Mouse (Mus musculus) G1E-ER4 (cell line): ENCODE measurements around the gene Zfp638. TPM values are rescaled to one million over a fixed set of nuclear protein-coding genes. Genes with fewer than 3 reads are reported as not detected.

Experiments used
- GATA1 ChIP-seq: IDR thresholded peaks from one replicate; pipeline ENCODE4 v1.8.0; 2012; ENCODE audit warnings: low read length, inconsistent platforms
- polyA plus RNA-seq: library from polyadenylated mRNA; stranded (reverse); fragments of >175 nt; gene quantifications from 2 replicates; pipeline ENCODE4 v1.2.3, GENCODE M21; 2012

Gene Zfp638
- polyA plus RNA-seq, 1 experiment: 4.3 TPM

DNA sequence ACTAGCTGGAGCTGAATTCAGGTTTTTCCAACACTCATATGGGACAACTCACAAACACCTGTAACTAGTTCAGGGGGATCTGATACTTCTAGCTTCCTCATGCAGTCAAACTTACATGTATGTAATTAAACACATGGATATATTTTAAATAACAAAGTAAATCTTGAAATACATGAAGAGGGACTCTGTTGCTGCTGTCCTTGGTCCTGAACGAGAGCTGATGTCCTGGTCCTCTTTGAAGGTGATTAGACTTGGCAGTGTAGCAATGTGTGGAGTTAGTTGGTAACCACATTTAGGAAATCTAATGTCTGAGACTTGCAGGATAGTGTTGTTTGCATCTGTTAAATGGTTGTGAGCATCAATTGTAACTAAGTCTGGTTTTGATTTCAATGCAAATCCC lies 60.5 kb downstream of the Zfp638 start:
- TF ChIP-seq GATA1: no peak

DNA sequence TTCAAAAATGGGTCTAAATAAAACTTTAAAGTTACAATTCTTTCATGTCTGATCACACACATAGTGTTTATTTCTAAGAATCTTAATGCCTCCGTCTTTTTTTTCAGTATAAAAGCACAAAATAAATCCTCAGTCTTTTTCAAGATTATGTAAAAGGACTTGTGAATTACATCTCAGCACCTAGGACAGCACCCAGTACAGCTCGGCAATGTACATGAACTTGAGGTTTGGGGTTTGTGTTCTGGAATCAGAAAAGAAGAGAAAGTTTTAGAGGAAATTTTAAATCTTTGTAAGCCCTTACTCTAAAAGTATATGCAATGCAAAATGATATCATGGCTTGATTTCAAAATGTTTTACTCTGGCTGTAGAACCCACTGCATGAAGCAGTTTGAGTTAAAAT lies 61.3 kb downstream of the Zfp638 start:
- TF ChIP-seq GATA1: no peak

GRCm38 (mm10) chr6:83939492-83939891 lies 72.6 kb downstream of the Zfp638 start:
- TF ChIP-seq GATA1: no peak

DNA sequence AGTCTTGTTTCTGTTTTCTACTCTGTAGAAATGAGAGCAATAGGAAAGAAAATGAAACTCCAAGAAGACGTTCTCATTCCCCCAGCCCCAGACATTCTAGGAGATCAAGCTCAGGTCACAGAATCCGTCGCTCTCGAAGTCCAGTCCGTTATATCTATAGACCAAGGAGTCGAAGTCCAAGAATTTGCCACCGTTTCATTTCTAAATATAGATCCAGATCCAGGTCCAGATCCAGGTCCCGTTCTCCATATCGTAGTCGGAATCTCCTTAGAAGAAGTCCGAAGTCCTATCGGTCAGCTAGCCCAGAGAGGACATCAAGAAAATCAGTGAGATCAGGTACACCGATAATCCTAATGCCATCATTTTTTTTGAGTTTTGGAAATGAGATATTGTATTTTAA lies 75.9 kb downstream of the Zfp638 start:
- TF ChIP-seq GATA1: no peak

GRCm38 (mm10) chr6:83953603-83954002 lies 86.7 kb downstream of the Zfp638 start:
- TF ChIP-seq GATA1: no peak

DNA sequence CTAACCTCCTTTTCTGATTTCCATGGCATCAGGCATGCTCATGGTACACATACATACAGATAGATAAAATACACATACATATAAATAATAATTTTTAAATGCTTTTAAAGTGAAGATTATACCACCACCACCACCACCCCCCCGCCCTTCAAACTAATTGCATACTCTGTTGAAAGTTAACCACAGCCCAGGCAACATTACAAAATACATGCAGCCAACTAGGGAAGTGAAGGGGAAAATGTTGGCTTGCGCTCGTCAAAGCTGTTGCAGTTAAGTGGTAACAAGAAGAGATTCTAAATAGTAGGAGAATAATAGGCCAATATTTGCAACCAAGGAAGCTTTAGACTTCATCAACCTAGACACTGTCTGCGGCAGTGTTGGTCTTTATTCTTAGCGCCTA lies 120.7 kb downstream of the Zfp638 start:
- no peak for TF ChIP-seq GATA1

DNA sequence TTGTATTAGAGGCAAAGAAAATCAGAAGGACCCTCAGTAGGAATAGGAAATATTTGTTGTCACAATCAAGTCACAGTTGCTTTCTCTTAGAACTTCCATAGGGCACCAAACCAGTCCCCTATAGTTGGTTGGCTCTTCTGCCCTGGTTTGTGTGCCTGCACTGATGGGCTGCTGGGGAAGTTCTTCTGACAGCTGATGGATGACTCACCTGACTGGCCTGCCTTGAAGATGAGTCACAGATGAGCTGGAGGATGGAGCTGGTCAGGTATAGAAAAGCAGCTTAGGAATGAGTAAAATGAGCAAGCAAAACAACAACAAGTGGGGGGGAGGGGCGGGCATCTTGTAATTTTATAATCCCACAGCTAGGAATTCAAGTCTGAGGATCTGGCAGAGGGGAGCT lies 135.8 kb downstream of the Zfp638 start:
- no peak for TF ChIP-seq GATA1

- no peak for TF ChIP-seq GATA1
Measured at GRCm38 (mm10) chr6:84004295-84004694, 137.4 kb downstream of the Zfp638 start.

DNA sequence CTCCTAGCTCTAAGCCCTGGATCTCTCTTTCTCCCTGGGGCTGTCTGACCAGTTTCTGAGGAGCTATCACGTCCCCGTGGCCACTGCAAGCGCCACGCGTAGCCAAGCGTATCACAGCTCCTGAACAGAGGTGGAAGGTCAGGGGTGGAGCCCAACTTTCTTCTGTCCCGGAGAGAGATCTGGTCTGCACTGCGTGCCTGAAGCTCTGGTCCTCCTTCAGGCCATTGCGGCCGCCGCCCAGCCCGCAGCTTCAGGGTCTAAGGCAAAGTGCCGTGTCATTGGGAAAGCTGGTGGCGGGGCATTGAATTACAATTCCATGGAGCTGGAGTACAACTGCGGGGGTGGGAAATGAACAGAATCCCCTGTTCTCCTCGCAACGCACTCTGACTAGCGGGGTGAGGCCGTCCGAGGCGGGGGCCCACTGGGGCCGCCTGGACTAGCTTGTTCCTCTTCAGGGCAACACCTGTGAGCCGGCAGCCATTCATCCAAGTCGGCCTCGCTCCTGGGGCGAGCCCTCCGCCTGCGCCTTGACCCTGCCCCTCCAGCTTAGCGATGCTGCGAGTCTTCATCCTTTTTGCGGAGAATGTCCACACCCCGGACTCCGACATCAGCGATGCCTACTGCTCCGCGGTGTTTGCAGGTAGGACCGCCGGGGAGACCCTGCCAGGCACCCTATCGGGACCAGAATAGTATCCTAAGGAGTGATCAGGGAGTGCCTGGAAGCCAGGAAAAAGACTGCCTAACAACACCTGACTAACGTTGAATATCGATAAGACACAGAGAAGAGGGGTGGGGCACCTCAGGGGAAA lies 141.7 kb downstream of the Zfp638 start, which contains the start of gene Dysf:
Gene Dysf (plus strand): TSS at position 228 of the 809 bp plus-strand sequence.
- no peak for TF ChIP-seq GATA1

DNA sequence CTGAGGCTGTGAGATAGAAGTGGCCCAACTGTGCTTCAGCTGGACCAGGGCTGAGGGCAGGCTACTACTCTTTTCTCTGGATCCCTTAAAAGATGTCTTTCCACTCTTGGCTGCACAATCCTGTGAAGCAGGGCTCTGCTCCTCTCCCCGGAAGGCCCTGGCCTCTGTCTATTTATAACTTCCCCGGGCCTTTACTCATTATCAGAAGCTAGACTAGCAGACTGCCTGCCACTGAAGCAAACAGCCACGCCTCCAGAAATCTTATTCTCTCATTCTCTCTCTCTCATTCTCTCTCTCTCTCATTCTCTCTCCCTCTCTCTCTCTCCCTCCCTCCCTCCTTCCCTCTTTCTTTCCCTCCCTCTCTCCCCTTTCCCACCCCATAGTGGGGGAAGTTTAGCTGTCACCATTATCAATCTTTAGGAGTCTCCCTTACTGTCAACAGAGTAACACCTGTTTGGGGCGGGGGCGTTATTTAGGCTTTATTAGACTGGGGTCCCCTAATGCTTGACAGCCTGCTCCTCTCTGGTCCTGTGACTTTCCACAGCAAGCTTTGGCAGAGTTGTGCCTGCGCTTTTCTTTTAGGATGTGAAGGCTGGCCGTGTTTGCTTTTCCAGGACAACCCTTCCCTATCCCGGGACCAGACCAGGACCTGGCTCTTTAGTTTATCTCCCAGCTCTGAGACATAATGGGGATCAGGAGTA lies 142.4 kb downstream of the Zfp638 start:
- TF ChIP-seq GATA1: no peak

DNA sequence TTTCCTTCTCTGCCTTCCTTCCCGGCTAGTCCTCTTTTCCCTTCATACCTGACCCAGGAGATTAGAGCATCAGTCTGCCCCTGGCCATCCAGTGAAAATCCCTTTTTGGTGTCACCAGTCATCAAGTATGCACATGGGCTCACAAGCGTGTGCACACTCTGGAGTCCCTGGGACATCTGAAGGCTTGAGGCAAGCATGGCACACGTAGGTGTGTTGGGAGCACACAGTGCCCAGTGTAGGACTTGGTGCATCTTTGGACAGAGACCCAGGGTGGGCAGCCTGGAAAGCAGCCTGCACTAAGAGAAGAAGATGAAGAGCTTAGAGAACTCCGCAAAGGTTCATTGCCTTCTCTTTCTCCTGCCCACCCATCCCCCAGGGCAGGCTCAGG lies 143.0 kb downstream of the Zfp638 start:
- no peak for TF ChIP-seq GATA1

- TF ChIP-seq GATA1: no peak
Measured at GRCm38 (mm10) chr6:84010303-84011225, 143.7 kb downstream of the Zfp638 start.

DNA sequence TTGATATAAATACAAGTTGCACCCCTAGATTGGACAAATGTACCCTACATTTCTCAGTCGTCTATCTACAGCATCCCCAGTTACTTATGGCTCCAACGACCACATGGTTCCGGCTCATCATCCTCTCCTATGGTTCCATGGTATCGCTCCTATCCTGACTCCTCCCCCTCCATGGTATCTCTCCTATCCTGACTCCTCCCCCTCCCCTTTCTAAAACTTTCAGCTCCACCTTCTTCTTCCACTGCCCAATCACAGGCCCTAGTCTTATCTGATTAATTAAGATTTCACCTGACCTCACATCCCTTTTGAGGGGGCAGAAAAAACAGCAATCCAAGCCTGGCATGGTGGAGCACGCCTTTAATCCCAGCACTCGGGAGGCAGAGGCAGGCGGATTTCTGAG lies 149.9 kb downstream of the Zfp638 start:
- no peak for TF ChIP-seq GATA1

DNA sequence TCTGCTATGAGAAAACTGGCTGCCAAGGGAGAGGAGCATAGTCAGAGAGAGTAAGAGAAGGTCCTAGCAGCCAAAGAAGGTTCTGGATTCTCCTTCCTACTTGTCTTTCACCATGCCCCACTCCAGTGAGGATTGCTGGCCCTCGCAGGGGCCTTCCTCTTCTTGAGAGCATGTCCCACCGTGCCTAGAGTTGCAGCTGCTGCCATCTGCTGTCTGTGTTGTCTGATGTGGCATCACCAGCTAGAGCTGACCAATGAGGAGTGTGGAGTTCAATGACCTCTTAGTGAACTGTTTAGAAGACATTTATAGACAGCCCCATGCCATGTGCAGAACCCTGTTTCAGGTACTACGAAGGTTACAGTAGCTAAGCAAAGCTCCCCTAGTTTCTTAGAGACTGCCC lies 150.5 kb downstream of the Zfp638 start:
- TF ChIP-seq GATA1: no peak

- no peak for TF ChIP-seq GATA1
Measured at GRCm38 (mm10) chr6:84018906-84019550, 152.1 kb downstream of the Zfp638 start.
